Mouse (Mus musculus) C2C12 (cell line): ENCODE results near the gene Trim41. TPM values are rescaled to one million over a fixed set of nuclear protein-coding genes. Genes with fewer than 3 reads are reported as not detected.

Source experiments
- H3K27me3 ChIP-seq: one replicate; pipeline ENCODE4 v1.6.1; 2011; ENCODE audit not compliant: control insufficient read depth, insufficient read depth, insufficient read length
- H3K36me3 ChIP-seq: one replicate; pipeline ENCODE4 v1.6.1; 2011; ENCODE audit not compliant: control insufficient read depth, insufficient read depth
- H3K4me3 ChIP-seq: one replicate; pipeline ENCODE4 v1.5.1; 2011; ENCODE audit warnings: mild to moderate bottlenecking, control low read depth; ENCODE audit not compliant: poor library complexity, insufficient read depth, severe bottlenecking
- H3K79me2 ChIP-seq: one replicate; pipeline ENCODE4 v1.6.1; 2011; ENCODE audit not compliant: control insufficient read depth, insufficient read depth
- H3K79me3 ChIP-seq: one replicate; pipeline ENCODE4 v1.6.1; 2011; ENCODE audit warnings: low read depth, control low read depth
- H3ac ChIP-seq: one replicate; pipeline ENCODE3; 2011; ENCODE audit warnings: low read depth; ENCODE audit not compliant: control insufficient read depth, insufficient read length
- CEBPB ChIP-seq: IDR thresholded peaks from one replicate; pipeline ENCODE4 v1.6.1; 2011; ENCODE audit warnings: low read depth, mild to moderate bottlenecking, control low read depth, moderate library complexity
- CTCF ChIP-seq: IDR thresholded peaks from one replicate; pipeline ENCODE4 v1.5.1; 2011; ENCODE audit not compliant: control insufficient read depth, insufficient read depth, insufficient read length
- FOSL1 ChIP-seq: IDR thresholded peaks from one replicate; pipeline ENCODE4 v1.8.0; 2011; ENCODE audit warnings: mild to moderate bottlenecking, low read length; ENCODE audit not compliant: poor library complexity, insufficient read depth, severe bottlenecking
- MAX ChIP-seq: IDR thresholded peaks from one replicate; pipeline ENCODE4 v1.6.1; 2011; ENCODE audit warnings: mild to moderate bottlenecking, control low read depth
- MYOD1 ChIP-seq: IDR thresholded peaks from one replicate; pipeline ENCODE4 v1.6.1; 2011; ENCODE audit warnings: low read depth; ENCODE audit not compliant: control insufficient read depth, insufficient read length
- MYOG ChIP-seq: IDR thresholded peaks from one replicate; pipeline ENCODE4 v1.6.1; 2011; ENCODE audit not compliant: control insufficient read depth, insufficient read length; ENCODE audit errors: extremely low read depth
- USF1 ChIP-seq: IDR thresholded peaks from one replicate; pipeline ENCODE4 v1.6.1; 2011; ENCODE audit warnings: low read depth, mild to moderate bottlenecking, control low read depth, moderate library complexity
- polyA plus RNA-seq: library from polyadenylated mRNA; unstranded; fragments of >200 nt; fragmentation: generic; extraction: Trizol; gene quantifications from one replicate; pipeline ENCODE4 v1.2.1, GENCODE M21; 2012; ENCODE audit warnings: missing spikeins

Trim41 gene
- polyA plus RNA-seq, 1 experiment = 24.4 TPM

DNA sequence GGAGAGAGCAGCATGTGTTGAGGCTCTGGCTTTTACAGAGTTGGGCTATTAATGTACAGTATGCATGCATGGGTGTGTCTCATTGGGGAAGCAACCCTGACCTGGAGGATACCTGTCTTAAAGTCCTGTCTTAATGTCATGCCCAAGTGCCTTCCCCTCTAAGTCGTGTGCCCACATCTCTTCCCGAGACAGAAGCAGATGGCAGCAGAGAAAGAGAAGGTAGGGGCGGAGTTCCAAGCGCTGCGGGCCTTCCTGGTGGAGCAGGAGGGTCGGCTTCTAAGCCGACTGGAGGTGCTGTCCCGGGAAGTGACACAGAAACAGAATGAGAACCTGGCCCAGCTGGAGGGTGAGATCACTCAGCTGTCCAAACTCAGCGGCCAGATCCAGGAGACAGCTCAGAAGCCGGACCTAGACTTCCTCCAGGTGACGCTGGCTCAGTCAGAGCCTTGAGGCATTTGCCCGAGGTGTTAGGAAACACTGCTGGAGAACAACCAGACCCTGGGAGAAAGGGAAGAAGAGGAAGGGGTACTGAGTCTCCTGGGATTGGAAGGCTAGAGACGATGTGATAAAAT lies 28.2 kb upstream of the Trim41 start:
- no peak overlapping the region for H3ac ChIP-seq
- no peak overlapping the region for H3K4me3 ChIP-seq
- H3K27me3 ChIP-seq = no peaks in the 10 kb centered on the region
- TF ChIP-seq MAX = no peak
- no peak for TF ChIP-seq USF1
- TF ChIP-seq CTCF = no peak
- no peak for TF ChIP-seq MYOD1
- TF ChIP-seq FOSL1 = no peak
- no peak for TF ChIP-seq MYOG
- TF ChIP-seq CEBPB = no peak
- H3K79me3 ChIP-seq = no peaks in the 10 kb centered on the region
- H3K79me2 ChIP-seq = no peaks in the 10 kb centered on the region
- H3K36me3 ChIP-seq = no peaks in the 10 kb centered on the region

DNA sequence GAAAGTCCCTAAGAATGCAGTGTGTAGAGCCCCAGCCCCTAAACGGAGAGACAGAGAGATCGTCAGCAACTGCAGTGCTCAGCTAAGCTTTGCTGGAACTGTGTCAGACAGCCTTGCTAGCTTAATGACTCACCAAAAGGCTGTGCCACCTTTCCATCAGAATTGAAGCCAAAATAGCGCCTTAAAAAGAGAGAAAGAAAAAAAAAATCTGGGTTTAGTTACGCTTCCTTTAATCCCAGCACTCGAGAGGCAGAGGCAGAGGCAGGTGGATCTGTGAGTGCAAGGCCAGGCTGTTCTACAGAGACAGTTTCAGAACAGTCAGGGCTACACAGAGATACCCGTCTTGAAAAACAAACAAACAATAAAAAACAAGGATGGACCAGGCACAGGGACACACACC lies 27.2 kb upstream of the Trim41 start:
- H3ac ChIP-seq = no peak overlapping the region
- H3K4me3 ChIP-seq = no peak overlapping the region
- H3K79me2 ChIP-seq = no peaks in the 10 kb centered on the region
- TF ChIP-seq FOSL1 (no peak), MAX (no peak), CEBPB (no peak), USF1 (no peak), MYOG (no peak), CTCF (no peak), MYOD1 (no peak)
- no peaks in the 10 kb centered on the region for H3K79me3 ChIP-seq
- H3K27me3 ChIP-seq = no peaks in the 10 kb centered on the region
- no peaks in the 10 kb centered on the region for H3K36me3 ChIP-seq

DNA sequence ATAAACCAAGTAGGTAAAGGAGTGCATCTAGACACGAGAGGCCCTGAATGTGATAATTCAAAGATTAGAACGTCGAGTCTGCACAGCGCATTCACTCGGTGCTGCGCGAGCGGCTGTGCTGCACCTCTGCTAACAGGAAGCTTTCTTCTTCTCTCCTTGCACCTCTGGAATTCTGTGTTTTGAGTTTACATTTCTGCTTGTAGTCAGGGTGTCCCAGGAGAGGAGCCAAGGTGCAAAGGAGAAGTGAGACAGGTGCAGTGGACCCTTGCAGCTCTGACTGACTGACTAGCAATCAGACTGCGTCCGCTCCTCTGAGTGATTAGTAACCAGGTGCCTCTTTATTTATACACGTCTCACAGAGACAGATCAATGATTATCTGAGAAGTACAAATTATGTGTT lies 26.0 kb upstream of the Trim41 start:
- H3K36me3 ChIP-seq = no peaks in the 10 kb centered on the region
- no peaks in the 10 kb centered on the region for H3K79me3 ChIP-seq
- no peak for TF ChIP-seq USF1
- no peak for TF ChIP-seq FOSL1
- TF ChIP-seq MAX = no peak
- TF ChIP-seq CEBPB = no peak
- no peak for TF ChIP-seq MYOD1
- no peak for TF ChIP-seq MYOG
- TF ChIP-seq CTCF = no peak
- H3K4me3 ChIP-seq = no peak overlapping the region
- no peaks in the 10 kb centered on the region for H3K79me2 ChIP-seq
- no peak overlapping the region for H3ac ChIP-seq
- no peaks in the 10 kb centered on the region for H3K27me3 ChIP-seq

DNA sequence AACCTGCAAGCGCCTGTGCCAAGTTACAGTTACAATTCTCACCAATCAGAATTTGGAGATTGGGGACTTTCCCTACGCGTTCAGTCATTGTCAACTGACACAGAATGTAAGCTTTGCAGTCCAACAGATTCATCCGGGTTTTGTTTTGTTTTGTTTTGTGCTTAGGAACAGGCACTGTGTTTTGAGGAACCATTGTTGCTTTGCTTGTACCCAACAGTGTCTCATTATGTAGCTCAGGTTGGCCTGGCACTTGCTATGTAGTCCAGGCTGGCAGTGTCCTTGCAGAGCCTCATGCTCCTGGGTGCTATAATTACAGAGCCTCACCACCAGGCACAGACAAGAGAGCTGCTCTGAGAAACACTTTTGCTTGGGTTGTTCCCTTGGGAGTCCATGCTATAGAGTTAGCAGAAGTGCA lies 25.2 kb upstream of the Trim41 start:
- Histone ChIP-seq H3ac (no peak overlapping the region), H3K36me3 (no peaks in the 10 kb centered on the region), H3K27me3 (no peaks in the 10 kb centered on the region), H3K79me2 (no peaks in the 10 kb centered on the region), H3K79me3 (no peaks in the 10 kb centered on the region), H3K4me3 (no peak overlapping the region)
- TF ChIP-seq MYOG (no peak), CEBPB (no peak), CTCF (no peak), MAX (no peak), FOSL1 (no peak), USF1 (no peak), MYOD1 (no peak)

DNA sequence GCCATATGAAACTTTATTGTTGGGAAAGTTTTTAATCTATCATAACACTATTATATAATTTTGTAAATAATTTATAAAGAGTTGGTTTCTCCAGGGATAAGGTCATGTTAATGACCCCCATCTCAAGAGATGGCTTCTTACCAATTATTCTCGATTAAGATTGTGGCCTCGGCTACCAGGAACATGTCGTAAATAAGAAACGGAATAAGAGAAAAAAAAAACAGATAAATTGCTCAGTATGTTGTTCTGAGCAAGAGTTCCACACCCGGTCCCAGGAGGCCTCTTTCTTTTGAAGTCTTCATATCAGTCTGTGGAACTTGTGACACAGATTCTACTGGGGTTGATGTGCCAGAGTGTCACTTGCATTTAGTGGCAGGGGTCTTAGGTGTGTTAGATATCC lies 24.1 kb upstream of the Trim41 start:
- Histone ChIP-seq H3K4me3 (no peak overlapping the region), H3K79me3 (no peaks in the 10 kb centered on the region), H3ac (no peak overlapping the region), H3K79me2 (no peaks in the 10 kb centered on the region), H3K27me3 (no peaks in the 10 kb centered on the region), H3K36me3 (no peaks in the 10 kb centered on the region)
- TF ChIP-seq CEBPB = no peak
- TF ChIP-seq MYOG = no peak
- TF ChIP-seq FOSL1 = no peak
- no peak for TF ChIP-seq MYOD1
- TF ChIP-seq CTCF = no peak
- TF ChIP-seq MAX = no peak
- TF ChIP-seq USF1 = no peak

DNA sequence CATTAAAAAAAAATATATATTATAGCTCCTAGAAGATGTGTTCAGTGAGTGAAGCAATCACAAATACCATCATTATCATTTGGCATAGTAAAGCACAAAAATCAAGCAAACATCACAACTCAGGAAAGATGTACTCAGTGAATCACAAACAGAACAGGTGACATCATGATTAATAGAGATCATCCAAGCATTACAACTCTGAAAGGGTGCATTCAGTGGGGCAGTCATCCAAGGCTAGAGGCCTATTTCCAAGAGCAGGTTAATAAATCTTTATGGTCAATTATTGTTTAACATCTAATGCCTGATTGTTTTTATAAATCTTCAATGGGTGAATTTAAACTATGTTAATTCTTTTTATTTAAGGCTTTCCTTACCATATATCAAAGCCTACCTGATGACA lies 23.7 kb upstream of the Trim41 start:
- Histone ChIP-seq H3K79me3 (no peaks in the 10 kb centered on the region), H3K4me3 (no peak overlapping the region), H3K36me3 (no peaks in the 10 kb centered on the region), H3K27me3 (no peaks in the 10 kb centered on the region), H3ac (no peak overlapping the region), H3K79me2 (no peaks in the 10 kb centered on the region)
- TF ChIP-seq CEBPB = no peak
- no peak for TF ChIP-seq FOSL1
- no peak for TF ChIP-seq CTCF
- no peak for TF ChIP-seq MYOG
- no peak for TF ChIP-seq MYOD1
- no peak for TF ChIP-seq MAX
- TF ChIP-seq USF1 = no peak
